In genomic region chr11:22973599-22973998, GRCm38 (mm10) we compare ENCODE assay signal across 8 mouse cellular contexts. TPM values are rescaled to one million over a fixed set of nuclear protein-coding genes. Genes with fewer than 3 reads are reported as not detected.
A peak's percentile ranks its signal among the peaks of the same experiment; 100 is the strongest.
DNase-seq lines count a peak whose midpoint lies in the region; ATAC-seq and TF ChIP-seq lines count a peak whose summit lies in the region.

No protein-coding gene starts in this region.

- H3K4me2 ChIP-seq in forebrain, embryonic 12.5 days = peak overlapping the region; percentile 65
- H3K4me2 ChIP-seq in liver, embryonic 11.5 days = peak overlapping the region; percentile 69
- peak overlapping the region; percentile 51 for H3K4me2 ChIP-seq in stomach, embryonic 14.5 days (replicated peaks; ENCODE audit: low read depth, low read length)

- TF ChIP-seq POLR2A in heart, adult 2 months (IDR thresholded peaks at IDR 0.05; ENCODE audit: insufficient read depth, low read depth, low read length) = no peak

- TF ChIP-seq CTCF in heart, adult 2 months (IDR thresholded peaks at IDR 0.05) = no peak
- no peak for TF ChIP-seq CTCF in E14TG2a.4 (conservative IDR thresholded peaks at IDR 0.05; ENCODE audit: low read length)

- ATAC-seq in forebrain, embryonic 12.5 days (ENCODE audit: low FRiP score) = no peak
- ATAC-seq in liver, embryonic 11.5 days (replicated peaks; ENCODE audit: low FRiP score) = no peak
- no peak for ATAC-seq in stomach, embryonic 14.5 days (ENCODE audit: insufficient number of reproducible peaks, insufficient read depth, low FRiP score, low read depth)

- 57% methylated on average over 14 of the region's 14 CpGs for WGBS in heart, adult 2 months
- whole genome bisulfite sequencing in forebrain, embryonic 12.5 days = 52% methylated on average over 14 of the region's 14 CpGs
- WGBS in liver, embryonic 11.5 days = 53% methylated on average over 14 of the region's 14 CpGs
- WGBS in stomach, embryonic 14.5 days = 46% methylated on average over 14 of the region's 14 CpGs

- H3K9me3 ChIP-seq in E14TG2a.4 (ENCODE audit: low read length) = peaks cover 86% of the 10 kb centered on the region
- H3K9me3 ChIP-seq in forebrain, embryonic 12.5 days = peaks cover 26% of the 10 kb centered on the region
- peaks cover 12% of the 10 kb centered on the region for H3K9me3 ChIP-seq in liver, embryonic 11.5 days (ENCODE audit: control insufficient read depth, low read length)
- peaks cover 21% of the 10 kb centered on the region for H3K9me3 ChIP-seq in stomach, embryonic 14.5 days (ENCODE audit: control insufficient read depth, low read depth, low read length)

- DNase-seq in heart, adult 2 months = no peak
- DNase-seq in heart, postnatal 36 days = no peak
- no peak for DNase-seq in liver, embryonic 11.5 days (ENCODE audit: low spot score)
- DNase-seq in urinary bladder, postnatal 10 days (ENCODE audit: low spot score) = no peak
- no peak for DNase-seq in testis, postnatal 14 days (ENCODE audit: low spot score)

- intact Hi-C loops in heart, adult 2 months (cut with DNase I) = loop anchor here (5.0 to 10.0 kb wide), 2 partner anchors 191 to 459 kb away; partner anchors contain the start of gene Tmem17
- intact Hi-C loops in heart, postnatal 36 days (cut with DNase I) = loop anchor here (5.0 to 10.0 kb wide), 3 partner anchors 116 to 746 kb away; no protein-coding TSS in a partner anchor

- H3K36me3 ChIP-seq in heart, adult 2 months (ENCODE audit: control insufficient read depth, insufficient read depth, low read length) = peaks cover 20% of the 10 kb centered on the region
- H3K36me3 ChIP-seq in E14TG2a.4 (ENCODE audit: insufficient read depth, low read length) = peaks cover 48% of the 10 kb centered on the region
- peaks cover 28% of the 10 kb centered on the region for H3K36me3 ChIP-seq in forebrain, embryonic 12.5 days (replicated peaks)
- H3K36me3 ChIP-seq in liver, embryonic 11.5 days (ENCODE audit: control insufficient read depth, insufficient read depth, low read length) = peaks cover 13% of the 10 kb centered on the region; the same call in 1 of the 2 replicates
- H3K36me3 ChIP-seq in stomach, embryonic 14.5 days (ENCODE audit: control insufficient read depth, insufficient read depth, low read length) = peaks cover 5% of the 10 kb centered on the region; the same call in 1 of the 2 replicates

- H3K79me2 ChIP-seq in heart, adult 2 months (replicated peaks; ENCODE audit: control insufficient read depth, insufficient read depth, low read length) = peaks cover 7% of the 10 kb centered on the region; the same call in 1 of the 2 replicates

- H3K27me3 ChIP-seq in heart, adult 2 months (ENCODE audit: control insufficient read depth, insufficient read depth, low read length) = no peaks in the 10 kb centered on the region
- no peaks in the 10 kb centered on the region for H3K27me3 ChIP-seq in E14TG2a.4 (ENCODE audit: insufficient read depth, low read length)
- no peaks in the 10 kb centered on the region for H3K27me3 ChIP-seq in forebrain, embryonic 12.5 days
- no peaks in the 10 kb centered on the region for H3K27me3 ChIP-seq in liver, embryonic 11.5 days (replicated peaks; ENCODE audit: control insufficient read depth, insufficient read depth, low read length)
- H3K27me3 ChIP-seq in stomach, embryonic 14.5 days (ENCODE audit: control insufficient read depth, insufficient read depth, low read length) = no peaks in the 10 kb centered on the region

- H3K9ac ChIP-seq in heart, adult 2 months (ENCODE audit: low read depth, low read length) = peak overlapping the region; percentile 44
- H3K9ac ChIP-seq in forebrain, embryonic 12.5 days = peak overlapping the region; percentile 59
- H3K9ac ChIP-seq in liver, embryonic 11.5 days (ENCODE audit: low read depth, low read length) = peak overlapping the region; percentile 64
- H3K9ac ChIP-seq in stomach, embryonic 14.5 days (replicated peaks; ENCODE audit: low read depth, low read length) = 0 out of 2 replicates have a peak overlapping the region, but pooled peaks have one; percentile 7

- H3K27ac ChIP-seq in heart, adult 2 months = peak overlapping the region; percentile 90
- peak overlapping the region; percentile 69; the same call in 1 of the 2 replicates for H3K27ac ChIP-seq in forebrain, embryonic 12.5 days
- no peak overlapping the region for H3K27ac ChIP-seq in liver, embryonic 11.5 days (ENCODE audit: low read depth, low read length)
- H3K27ac ChIP-seq in stomach, embryonic 14.5 days (ENCODE audit: low read length) = peak overlapping the region; percentile 77

- H3K4me1 ChIP-seq in heart, adult 2 months (ENCODE audit: control insufficient read depth, insufficient read depth, low read length) = peaks cover 3% of the 10 kb centered on the region
- H3K4me1 ChIP-seq in E14TG2a.4 (replicated peaks; ENCODE audit: low read depth, low read length) = peaks cover 37% of the 10 kb centered on the region
- H3K4me1 ChIP-seq in forebrain, embryonic 12.5 days = peaks cover 26% of the 10 kb centered on the region
- H3K4me1 ChIP-seq in liver, embryonic 11.5 days (replicated peaks; ENCODE audit: control insufficient read depth, insufficient read depth, low read length) = peaks cover 6% of the 10 kb centered on the region; the same call in 1 of the 2 replicates
- H3K4me1 ChIP-seq in stomach, embryonic 14.5 days (ENCODE audit: control insufficient read depth, insufficient read depth, low read length) = peaks cover 3% of the 10 kb centered on the region; the same call in 1 of the 2 replicates

- no peak for TF ChIP-seq EP300 in heart, adult 2 months (IDR thresholded peaks at IDR 0.05; ENCODE audit: insufficient read depth, low read depth, low read length)

- peak overlapping the region; percentile 74 for H3K4me3 ChIP-seq in heart, adult 2 months
- peak overlapping the region; percentile 84 for H3K4me3 ChIP-seq in E14TG2a.4 (replicated peaks; ENCODE audit: low read length)
- H3K4me3 ChIP-seq in forebrain, embryonic 12.5 days (replicated peaks) = peak overlapping the region; percentile 50
- peak overlapping the region; percentile 55 for H3K4me3 ChIP-seq in liver, embryonic 11.5 days (ENCODE audit: low read depth, low read length)
- H3K4me3 ChIP-seq in stomach, embryonic 14.5 days (ENCODE audit: low read depth, low read length) = peak overlapping the region; percentile 43

RNA-seq across cellular contexts. Expression of gene Zrsr1, which starts 1.8 kb away (rescaled TPM):
- 10 to 100 TPM; 15.1 to 22.0 TPM for total RNA-seq in heart, adult 2 months (2021)
- 4.6 and 7.2 TPM in 2 replicates for polyA plus RNA-seq in heart, adult 2 months (2012; rRNA removed)
- total RNA-seq in heart, postnatal 36 days (2021) = 10 to 100 TPM; 14.5 to 16.8 TPM
- polyA plus RNA-seq in forebrain, embryonic 12.5 days (2016; fragmentation: Nextera tagmentation; extraction: Ambion mirVana) = 4.2 and 5.4 TPM in 2 replicates
- polyA plus RNA-seq in liver, embryonic 11.5 days (2014; fragmentation: Nextera tagmentation; extraction: Ambion mirVana) = 1.7 and 2.1 TPM in 2 replicates
- polyA plus RNA-seq in stomach, embryonic 14.5 days (2014; fragmentation: Nextera tagmentation; extraction: Ambion mirVana) = 1.9 and 2.2 TPM in 2 replicates

RNA-seq across cellular contexts. Expression of gene Gm28048, which starts 8.3 kb away (rescaled TPM):
- 1 to 10 TPM; 5.2 to 7.0 TPM for total RNA-seq in heart, adult 2 months (2021)
- 2.1 and 8.3 TPM in 2 replicates for polyA plus RNA-seq in heart, adult 2 months (2012; rRNA removed)
- 1 to 10 TPM; 4.4 to 5.2 TPM for total RNA-seq in heart, postnatal 36 days (2021)
- polyA plus RNA-seq in forebrain, embryonic 12.5 days (2016; fragmentation: Nextera tagmentation; extraction: Ambion mirVana) = 4.7 and 5.1 TPM in 2 replicates
- polyA plus RNA-seq in liver, embryonic 11.5 days (2014; fragmentation: Nextera tagmentation; extraction: Ambion mirVana) = 17.7 and 20.0 TPM in 2 replicates
- 9.2 and 12.6 TPM in 2 replicates for polyA plus RNA-seq in stomach, embryonic 14.5 days (2014; fragmentation: Nextera tagmentation; extraction: Ambion mirVana)

RNA-seq across cellular contexts. Expression of gene Commd1, which starts 8.6 kb away (rescaled TPM):
- total RNA-seq in heart, adult 2 months (2021) = 100 to 1,000 TPM; 138 to 158 TPM
- 26.7 and 40.1 TPM in 2 replicates for polyA plus RNA-seq in heart, adult 2 months (2012; rRNA removed)
- total RNA-seq in heart, postnatal 36 days (2021) = 100 to 1,000 TPM; 150 to 164 TPM
- polyA plus RNA-seq in forebrain, embryonic 12.5 days (2016; fragmentation: Nextera tagmentation; extraction: Ambion mirVana) = 313 and 317 TPM in 2 replicates
- polyA plus RNA-seq in liver, embryonic 11.5 days (2014; fragmentation: Nextera tagmentation; extraction: Ambion mirVana) = 331 and 333 TPM in 2 replicates
- polyA plus RNA-seq in stomach, embryonic 14.5 days (2014; fragmentation: Nextera tagmentation; extraction: Ambion mirVana) = 414 and 444 TPM in 2 replicates

RNA-seq across cellular contexts. Expression of gene Cct4, which starts 16.7 kb away (rescaled TPM):
- 100 to 1,000 TPM; 114 to 129 TPM for total RNA-seq in heart, adult 2 months (2021)
- 54.2 and 72.3 TPM in 2 replicates for polyA plus RNA-seq in heart, adult 2 months (2012; rRNA removed)
- 100 to 1,000 TPM; 131 to 132 TPM for total RNA-seq in heart, postnatal 36 days (2021)
- polyA plus RNA-seq in forebrain, embryonic 12.5 days (2016; fragmentation: Nextera tagmentation; extraction: Ambion mirVana) = 352 and 361 TPM in 2 replicates
- polyA plus RNA-seq in liver, embryonic 11.5 days (2014; fragmentation: Nextera tagmentation; extraction: Ambion mirVana) = 399 and 436 TPM in 2 replicates
- polyA plus RNA-seq in stomach, embryonic 14.5 days (2014; fragmentation: Nextera tagmentation; extraction: Ambion mirVana) = 288 TPM in 2 replicates

RNA-seq across cellular contexts. Expression of gene Fam161a, which starts 33.7 kb away (rescaled TPM):
- 1 to 10 TPM; 1.9 to 2.3 TPM for total RNA-seq in heart, adult 2 months (2021)
- 1.2 and 1.3 TPM in 2 replicates for polyA plus RNA-seq in heart, adult 2 months (2012; rRNA removed)
- total RNA-seq in heart, postnatal 36 days (2021) = 1 to 10 TPM; 2.0 to 4.2 TPM
- polyA plus RNA-seq in forebrain, embryonic 12.5 days (2016; fragmentation: Nextera tagmentation; extraction: Ambion mirVana) = 2.8 and 3.2 TPM in 2 replicates
- polyA plus RNA-seq in liver, embryonic 11.5 days (2014; fragmentation: Nextera tagmentation; extraction: Ambion mirVana) = 1.1 and 1.9 TPM in 2 replicates
- 12.1 TPM in 2 replicates for polyA plus RNA-seq in stomach, embryonic 14.5 days (2014; fragmentation: Nextera tagmentation; extraction: Ambion mirVana)

Comparison
In these comparisons a context has a peak if more than half of its experiments do, and no peak if none do; other contexts are left out.
1. H3K9ac ChIP-seq: peak in every context shown above with its lines; median percentile 64 in liver, embryonic 11.5 days; 59 in forebrain, embryonic 12.5 days; 44 in heart, adult 2 months; 7 in stomach, embryonic 14.5 days.